Mouse (Mus musculus) kidney, postnatal 4 days (tissue): ENCODE results near the gene Rell1.
"Not testable (repeated sequence)": the region's sequence is repeated elsewhere in the genome, so short reads cannot be mapped to it uniquely, and the experiment has no call there.

Source experiments
- DNase-seq, 2 experiments: peaks; one replicate each; pipeline ENCODE4 v3.0.0; 2021; ENCODE audit warnings: mixed read lengths in 2 of 2

Rell1 gene

GRCm38 (mm10) chr5:63951421-63951911 lies 17.2 kb downstream of the Rell1 start:
- peak; percentile 59 to 72 for DNase-seq

GRCm38 (mm10) chr5:63949195-63949594 lies 19.5 kb downstream of the Rell1 start:
- peak in 1 of 2 experiments; percentile 64 for DNase-seq

DNA sequence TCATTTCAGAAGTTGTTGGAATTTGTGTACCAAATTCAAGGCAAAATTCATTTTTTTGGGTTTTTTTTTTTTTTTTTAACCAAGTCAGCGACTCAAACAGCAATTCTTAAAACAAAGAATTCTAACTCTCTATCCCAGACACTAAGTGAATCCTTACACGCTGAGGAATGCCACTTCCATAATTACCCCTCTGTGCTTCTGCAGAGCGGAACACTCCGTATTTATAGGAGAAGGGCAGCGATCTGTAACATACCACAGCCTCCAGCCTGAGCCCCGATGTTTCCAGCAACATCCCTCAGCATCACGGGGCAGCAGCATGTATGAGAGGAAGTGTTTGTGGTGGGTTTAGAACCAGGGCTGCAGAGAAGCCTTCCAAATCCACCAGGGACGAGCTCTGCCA lies 21.2 kb downstream of the Rell1 start:
- no peak for DNase-seq

DNA sequence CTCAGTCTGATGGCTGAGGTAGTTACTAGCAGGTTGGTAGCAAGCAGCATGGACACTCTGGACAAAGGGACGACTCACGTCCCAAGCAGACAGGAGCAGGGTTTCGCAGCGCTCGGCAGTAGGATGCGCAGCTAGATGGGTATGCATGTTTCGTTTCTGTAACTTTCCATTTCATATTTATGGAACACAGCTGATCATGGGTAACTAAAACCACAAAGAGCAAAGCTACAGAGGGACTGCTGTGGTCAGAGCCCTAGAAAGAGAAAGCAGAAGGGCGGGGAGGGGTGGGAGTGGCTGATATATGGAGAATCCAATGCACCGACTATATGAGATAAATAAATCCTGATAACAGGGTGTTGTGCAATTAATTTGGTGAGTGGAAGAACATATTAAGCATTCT lies 25.4 kb downstream of the Rell1 start:
- no peak for DNase-seq

DNA sequence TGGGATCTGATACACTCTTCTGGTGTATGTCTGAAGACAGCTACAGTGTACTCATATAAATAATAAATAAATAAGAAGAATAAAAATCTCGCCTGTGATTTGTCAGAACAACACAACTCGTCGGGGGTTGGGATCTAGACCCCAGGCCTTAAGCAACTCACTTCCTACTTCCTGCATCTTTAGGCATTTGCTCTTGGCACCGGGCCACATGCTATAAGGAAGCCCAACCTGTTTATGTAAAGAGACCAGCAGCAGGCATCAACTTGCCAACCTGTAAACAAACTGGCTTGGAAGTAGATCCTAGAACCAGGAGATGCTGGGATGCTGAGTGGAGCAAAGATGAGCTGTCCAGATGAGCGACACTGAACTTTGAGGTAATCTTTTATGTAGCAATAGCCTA lies 26.8 kb downstream of the Rell1 start:
- DNase-seq = peak in 1 of 2 experiments; percentile 44

DNA sequence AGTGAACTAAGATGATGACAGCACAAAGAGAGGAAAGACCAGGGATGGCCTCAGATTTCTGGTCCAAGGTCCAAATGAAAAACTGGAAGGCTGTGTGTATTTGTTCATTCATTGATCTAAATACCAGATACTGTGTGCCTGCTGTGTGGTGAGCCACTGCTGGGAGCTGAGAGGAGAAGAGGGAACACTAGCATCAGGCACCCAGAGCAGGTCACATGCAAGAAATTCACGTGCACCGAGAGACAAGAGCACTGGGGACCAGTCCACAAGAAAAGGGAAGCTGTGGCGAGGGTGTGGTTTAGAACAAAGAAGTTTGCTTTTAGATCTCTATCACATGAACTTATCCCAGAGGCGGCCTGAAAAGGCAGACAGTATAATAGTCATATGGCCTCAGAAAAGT lies 30.1 kb downstream of the Rell1 start:
- DNase-seq = no peak

DNA sequence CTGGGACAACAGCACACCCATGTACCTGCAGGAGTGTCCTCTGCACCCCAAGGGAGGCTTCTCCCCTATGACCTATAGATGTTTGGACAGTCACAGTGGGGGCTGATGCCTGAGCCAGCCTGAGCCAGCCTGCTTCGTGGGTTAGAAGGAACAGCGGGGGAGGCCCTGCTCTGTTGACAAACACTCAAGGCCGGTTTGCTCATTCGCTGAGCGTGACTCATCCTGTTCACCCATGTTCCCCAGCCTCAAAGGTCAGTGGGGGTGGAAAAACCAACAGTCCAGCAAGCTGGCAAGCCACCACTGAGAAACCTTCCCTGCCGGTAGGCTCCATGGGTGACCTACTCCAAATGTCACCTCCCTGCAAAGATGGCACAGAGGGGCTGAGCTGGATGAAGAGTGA lies 32.0 kb downstream of the Rell1 start:
- DNase-seq = peak; percentile 49 to 66

DNA sequence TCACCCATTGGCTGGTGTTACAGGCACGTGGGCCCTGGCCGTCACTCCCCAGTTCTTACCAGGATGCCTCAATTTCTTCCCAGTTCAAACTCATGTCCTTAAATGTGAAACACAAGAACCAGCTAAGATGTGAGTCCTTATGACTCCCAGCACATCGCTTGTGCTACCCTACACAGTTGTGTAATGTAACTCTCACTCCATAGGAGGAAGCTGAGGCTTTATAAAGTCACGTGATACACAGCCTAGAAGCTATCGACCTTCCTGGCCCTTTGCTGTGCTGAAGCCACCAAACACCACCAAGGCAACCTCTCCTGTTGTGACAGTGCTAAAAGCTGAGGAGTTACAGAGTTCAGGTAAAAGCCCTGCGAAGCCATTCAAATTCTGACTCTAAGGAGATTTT lies 33.1 kb downstream of the Rell1 start:
- no peak for DNase-seq

- peak in 1 of 2 experiments; percentile 22 for DNase-seq
Observed at GRCm38 (mm10) chr5:63932829-63933228, 35.9 kb downstream of the Rell1 start.

DNA sequence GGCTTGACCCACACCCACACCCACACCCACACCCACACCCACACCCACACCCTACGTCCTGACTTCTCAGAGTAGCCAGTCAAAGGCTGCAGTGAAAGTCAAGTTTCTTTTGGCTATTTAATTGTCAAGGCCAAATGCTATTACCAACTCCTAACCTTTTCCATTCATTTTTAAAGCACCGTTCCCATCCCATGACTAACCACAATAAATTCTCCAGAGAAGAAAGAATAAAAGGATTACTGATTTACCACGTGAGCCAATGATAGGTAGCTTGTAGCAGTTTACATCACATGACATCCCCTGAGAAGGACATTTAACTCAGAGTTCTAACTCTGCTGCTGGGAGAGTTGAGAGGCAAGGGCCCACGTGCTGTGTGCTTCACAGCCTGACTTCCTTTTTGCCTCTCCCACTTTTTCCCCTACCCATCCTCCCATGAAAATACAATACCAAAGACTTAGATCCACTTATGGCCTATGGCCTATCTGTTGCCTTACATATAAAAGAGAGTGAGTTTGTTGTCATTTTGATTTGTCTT lies 37.8 kb downstream of the Rell1 start:
- DNase-seq = no peak

GRCm38 (mm10) chr5:63925035-63925628 lies 43.6 kb downstream of the Rell1 start:
- DNase-seq = no peak

GRCm38 (mm10) chr5:63923305-63924025 lies 45.2 kb downstream of the Rell1 start:
- DNase-seq = peak; percentile 21 to 51

DNA sequence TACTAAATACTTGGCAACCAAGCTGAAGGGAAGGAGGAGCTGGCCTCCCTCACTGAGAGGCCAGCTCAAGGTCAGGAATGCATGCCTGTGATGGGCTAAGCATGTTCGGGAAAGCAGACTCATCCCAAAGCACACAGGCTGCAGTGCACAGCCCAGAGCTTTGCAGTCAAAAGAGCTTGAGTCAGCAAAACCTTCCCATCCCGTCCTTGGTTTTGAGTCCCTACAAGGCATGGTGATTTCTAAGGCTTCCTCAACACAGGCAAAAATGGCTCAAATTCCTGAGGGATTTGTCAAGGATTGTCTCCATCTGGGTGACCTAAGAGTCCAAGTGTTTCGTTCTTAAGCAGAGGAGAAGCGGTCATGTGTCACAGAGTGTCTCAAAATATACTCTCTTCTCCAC lies 50.5 kb downstream of the Rell1 start:
- peak in 1 of 2 experiments; percentile 27 for DNase-seq

DNA sequence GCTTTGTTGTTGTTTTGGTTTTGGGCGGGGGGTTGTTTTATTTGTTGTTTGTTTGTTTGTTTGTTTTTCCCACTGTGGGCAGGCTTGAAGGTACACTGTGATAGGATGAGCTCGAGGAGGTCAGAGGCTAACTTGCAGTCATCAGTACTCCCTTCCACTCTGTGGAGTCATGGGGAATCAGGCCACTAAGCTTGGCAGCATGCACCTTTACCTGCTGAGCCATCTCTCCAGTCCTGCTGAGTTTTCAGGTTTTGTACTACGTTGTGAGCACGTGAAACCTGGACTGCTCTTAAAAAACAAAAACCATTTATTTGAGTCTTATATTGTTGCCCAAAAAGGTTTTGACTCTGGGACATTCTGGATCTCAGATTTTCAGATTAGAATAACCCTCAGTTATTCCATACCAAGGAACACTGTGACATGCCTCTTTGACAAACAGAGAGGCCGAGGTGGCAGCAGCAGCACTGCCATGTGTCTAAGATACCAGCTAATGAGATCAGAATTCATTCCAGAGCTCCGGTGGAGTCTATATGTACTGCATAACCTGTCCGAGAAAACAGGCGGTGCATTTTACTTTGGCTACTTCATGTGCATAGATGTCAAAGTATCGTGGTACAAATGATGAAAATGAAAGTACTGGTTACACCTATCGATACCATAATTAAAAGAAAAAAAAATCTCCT lies 52.1 kb downstream of the Rell1 start:
- no peak for DNase-seq

GRCm38 (mm10) chr5:63914896-63915295 lies 53.8 kb downstream of the Rell1 start:
- DNase-seq = no peak

- no peak for DNase-seq
Observed at GRCm38 (mm10) chr5:63910171-63910960, 58.3 kb downstream of the Rell1 start.

- no peak for DNase-seq
Observed at GRCm38 (mm10) chr5:63907513-63907912, 61.2 kb downstream of the Rell1 start.

GRCm38 (mm10) chr5:63906149-63907093 lies 62.3 kb downstream of the Rell1 start:
- DNase-seq = peak; percentile 87 to 88

- DNase-seq = no peak
Observed at GRCm38 (mm10) chr5:63903329-63903728, 65.4 kb downstream of the Rell1 start.

GRCm38 (mm10) chr5:63897820-63898110 lies 70.9 kb downstream of the Rell1 start:
- no peak for DNase-seq

DNA sequence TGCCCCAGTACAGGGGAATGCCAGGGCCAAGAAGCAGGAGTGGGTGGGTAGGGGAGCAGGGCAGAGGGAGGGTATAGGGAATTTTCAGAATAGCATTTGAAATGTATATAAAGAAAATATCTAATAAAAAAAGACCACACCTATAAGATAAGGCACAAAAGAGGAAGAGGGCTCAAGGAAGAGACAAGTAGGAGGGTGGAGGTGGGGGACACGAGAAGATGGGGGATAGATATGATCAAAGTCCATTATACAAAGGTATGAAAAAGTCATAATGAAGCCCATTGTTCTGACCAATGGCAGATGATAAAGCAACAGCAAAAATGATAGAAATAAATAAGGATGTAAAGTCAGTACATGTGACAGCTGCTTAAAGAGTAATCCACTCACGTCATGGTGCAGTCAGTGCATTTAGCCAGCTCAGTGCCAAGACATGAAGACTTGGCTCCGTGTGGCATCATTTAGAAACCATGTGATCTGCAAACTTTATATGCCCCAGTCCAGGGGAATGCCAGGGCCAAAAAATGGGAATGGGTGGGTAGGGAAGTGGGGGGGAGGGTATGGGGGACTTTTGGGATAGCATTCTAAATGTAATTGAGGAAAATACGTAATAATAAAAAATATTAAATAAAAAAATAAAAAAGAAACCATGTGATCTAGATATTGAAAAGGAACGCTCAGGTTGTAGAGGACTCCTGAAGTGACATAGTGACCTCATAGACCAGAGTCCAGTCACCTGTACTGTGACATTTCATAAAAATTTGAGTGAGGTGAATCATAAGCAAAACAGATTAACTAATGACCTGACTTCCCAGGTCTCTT lies 71.5 kb downstream of the Rell1 start:
- not testable (repeated sequence) for DNase-seq
